Mouse (Mus musculus): Measurements from ENCODE around the gene Gm13040.
"Not testable (repeated sequence)": the region's sequence is repeated elsewhere in the genome, so short reads cannot be mapped to it uniquely, and the experiment has no call there.

Gene Gm13040

GRCm38 (mm10) chr4:143535654-143536053 is at the start of gene Gm13040:
Gm13040 (plus strand) TSS chr4:143535954.
- DNase-seq (ENCODE audit: low spot score) = not testable (repeated sequence)

- no peak for DNase-seq (ENCODE audit: low spot score)
These were observed 24.7 kb upstream of the Gm13040 start, which contains the start of gene Gm13043 for GRCm38 (mm10) chr4:143511043-143511442. Gm13043 (plus strand) TSS chr4:143511343.

- DNase-seq (ENCODE audit: low spot score) = not testable (repeated sequence)
These were observed 15.6 kb downstream of the Gm13040 start, which contains the start of the genes BC080695 and Gm13057 for GRCm38 (mm10) chr4:143551400-143551799. BC080695 (plus strand) TSS chr4:143551700. Gm13057 (plus strand) TSS chr4:143551709.

Measured in layer of hippocampus, adult 9-10 months (tissue).